Mouse (Mus musculus): Measurements from ENCODE around the gene Gm49366. TPM values are rescaled to one million over a fixed set of nuclear protein-coding genes. Genes with fewer than 3 reads are reported as not detected.
A peak's percentile ranks its signal among the peaks of the same experiment; 100 is the strongest.
"Not testable (repeated sequence)": the region's sequence is repeated elsewhere in the genome, so short reads cannot be mapped to it uniquely, and the experiment has no call there.

The Gm49366 gene
- not detected in 2 replicates for total RNA-seq (2012; rRNA removed)
- total RNA-seq (2014; rRNA removed): not detected in 2 replicates
- polyA plus RNA-seq (2012; ENCODE audit: insufficient read length, low read depth): not detected in 2 replicates

GRCm38 (mm10) chr12:84038691-84039111 is at the start of gene Gm49366:
Gm49366 (plus strand) TSS chr12:84038935.
- DNase-seq (ENCODE audit: extremely low read depth); H3K27me3 ChIP-seq (replicated peaks); dilution Hi-C loops (cut with MboI; ENCODE audit: extremely low pct_ligation_motif_present, extremely low pct_unique_long_range_greater_than_20kb, low sequenced_read_pairs); H3K27ac ChIP-seq (ENCODE audit: insufficient read depth, low read depth); H3K4me2 ChIP-seq (ENCODE audit: insufficient read depth, low read depth, poor library complexity, severe bottlenecking); H3K4me3 ChIP-seq (replicated peaks in 1 of 3; ENCODE audit: low read depth in 2 of 3, low read length in 2 of 3, poor library complexity in 1 of 3); H3K9ac ChIP-seq (ENCODE audit: insufficient read depth, low read depth); H3K4me1 ChIP-seq (ENCODE audit: control insufficient read depth in 1 of 2, insufficient read depth in 2 of 2); H3K79me2 ChIP-seq (replicated peaks; ENCODE audit: control insufficient read depth, extremely low read depth, insufficient read depth, poor library complexity, severe bottlenecking); H3K36me3 ChIP-seq (replicated peaks in 1 of 2; ENCODE audit: control insufficient read depth in 1 of 2, insufficient read depth in 1 of 2, low read length in 1 of 2); in situ Hi-C loops (cut with MboI; ENCODE audit: low pct_ligation_motif_present, low pct_unique_long_range_greater_than_20kb, low sequenced_read_pairs); H3K9me3 ChIP-seq (replicated peaks; ENCODE audit: low read length): not testable (repeated sequence)

DNA sequence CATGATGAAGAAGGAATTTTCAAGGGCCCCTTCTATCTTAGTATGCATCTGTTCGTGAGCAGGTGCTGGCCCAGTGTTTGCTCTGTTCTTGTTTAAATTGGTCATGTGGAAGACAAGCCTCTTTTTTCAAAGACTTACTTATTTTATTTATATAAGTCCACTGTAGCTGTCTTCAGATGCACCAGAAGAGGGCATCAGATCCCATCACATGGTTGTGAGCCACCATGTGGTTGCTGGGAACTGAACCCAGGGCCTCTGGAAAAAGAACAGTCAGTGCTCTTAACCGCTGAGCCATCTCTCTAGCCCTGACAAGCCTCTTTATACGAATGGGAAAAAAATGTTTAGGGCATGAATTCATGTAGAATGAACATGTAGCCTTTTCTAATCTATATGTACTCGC is 49.4 kb upstream of the Gm49366 start:
- 0 out of 4 replicates have a peak, but pooled peaks of 1 of the 2 experiments have one; percentile 4 for TF ChIP-seq CTCF (conservative IDR thresholded peaks at IDR 0.05 in 1 of 2, IDR thresholded peaks at IDR 0.05 in 1 of 2; ENCODE audit: low read depth in 2 of 2, low read length in 2 of 2)
- no peak for TF ChIP-seq ETS1 (conservative IDR thresholded peaks at IDR 0.05; ENCODE audit: low read depth, low read length)
- no peak overlapping the region for H3K4me3 ChIP-seq (replicated peaks in 1 of 3; ENCODE audit: low read depth in 2 of 3, low read length in 2 of 3, poor library complexity in 1 of 3)
- dilution Hi-C loops (cut with MboI; ENCODE audit: extremely low pct_ligation_motif_present, extremely low pct_unique_long_range_greater_than_20kb, low sequenced_read_pairs): no loop called here

GRCm38 (mm10) chr12:83997221-83997620 is 41.5 kb upstream of the Gm49366 start:
- H3K4me2 ChIP-seq (ENCODE audit: insufficient read depth, low read depth, poor library complexity, severe bottlenecking): no peak overlapping the region
- peaks cover 0 to 8% of the 10 kb centered on the region in 2 experiments; a peak in 2 of 4 replicates for H3K4me1 ChIP-seq (ENCODE audit: control insufficient read depth in 1 of 2, insufficient read depth in 2 of 2)
- DNase-seq (ENCODE audit: extremely low read depth): peak; percentile 23
- H3K27ac ChIP-seq (ENCODE audit: insufficient read depth, low read depth): no peak overlapping the region
- no peak overlapping the region for H3K4me3 ChIP-seq (replicated peaks in 1 of 3; ENCODE audit: low read depth in 2 of 3, low read length in 2 of 3, poor library complexity in 1 of 3)
- in situ Hi-C loops (cut with MboI; ENCODE audit: low pct_ligation_motif_present, low pct_unique_long_range_greater_than_20kb, low sequenced_read_pairs): no loop called here
- H3K9me3 ChIP-seq (replicated peaks; ENCODE audit: low read length): peaks cover 12% of the 10 kb centered on the region
- H3K27me3 ChIP-seq (replicated peaks): no peaks in the 10 kb centered on the region
- dilution Hi-C loops (cut with MboI; ENCODE audit: extremely low pct_ligation_motif_present, extremely low pct_unique_long_range_greater_than_20kb, low sequenced_read_pairs): no loop called here
- no peak overlapping the region for H3K9ac ChIP-seq (ENCODE audit: insufficient read depth, low read depth)
- H3K36me3 ChIP-seq (replicated peaks in 1 of 2; ENCODE audit: control insufficient read depth in 1 of 2, insufficient read depth in 1 of 2, low read length in 1 of 2): peaks cover 4 to 11% of the 10 kb centered on the region in 2 experiments
- no peak for TF ChIP-seq POLR2A (IDR thresholded peaks at IDR 0.05; ENCODE audit: low read depth, low read length)
- TF ChIP-seq JUND (conservative IDR thresholded peaks at IDR 0.05; ENCODE audit: low read depth, low read length): no peak
- TF ChIP-seq MAFK (IDR thresholded peaks at IDR 0.05; ENCODE audit: insufficient replicate concordance, low read length): no peak
- TF ChIP-seq MAZ (IDR thresholded peaks at IDR 0.05; ENCODE audit: low read depth, low read length): no peak
- peak; percentile 27; the same call in 1 of the 2 replicates for TF ChIP-seq EP300 (IDR thresholded peaks at IDR 0.05; ENCODE audit: low read length)
- TF ChIP-seq SMC3 (IDR thresholded peaks at IDR 0.05; ENCODE audit: low read depth, low read length): no peak
- no peak for TF ChIP-seq ZMIZ1 (IDR thresholded peaks at IDR 0.05; ENCODE audit: low read depth, low read length)
- TF ChIP-seq IRF4 (IDR thresholded peaks at IDR 0.05; ENCODE audit: low read depth, low read length): peak; percentile 48; the same call in 1 of the 2 replicates
- TF ChIP-seq CHD2 (IDR thresholded peaks at IDR 0.05; ENCODE audit: low read length): no peak
- no peaks in the 10 kb centered on the region for H3K79me2 ChIP-seq (replicated peaks; ENCODE audit: control insufficient read depth, extremely low read depth, insufficient read depth, poor library complexity, severe bottlenecking)

More for the DNA sequence above, 49.4 kb upstream of the Gm49366 start:
- in situ Hi-C loops (cut with MboI; ENCODE audit: low pct_ligation_motif_present, low pct_unique_long_range_greater_than_20kb, low sequenced_read_pairs): no loop called here
- Histone ChIP-seq H3K79me2 (replicated peaks; ENCODE audit: control insufficient read depth, extremely low read depth, insufficient read depth, poor library complexity, severe bottlenecking) (no peaks in the 10 kb centered on the region), H3K27me3 (replicated peaks) (no peaks in the 10 kb centered on the region), H3K9ac (ENCODE audit: insufficient read depth, low read depth) (no peak overlapping the region), H3K27ac (ENCODE audit: insufficient read depth, low read depth) (no peak overlapping the region), H3K36me3 (replicated peaks in 1 of 2; ENCODE audit: control insufficient read depth in 1 of 2, insufficient read depth in 1 of 2, low read length in 1 of 2) (peaks cover 14 to 21% of the 10 kb centered on the region in 2 experiments), H3K4me1 (ENCODE audit: control insufficient read depth in 1 of 2, insufficient read depth in 2 of 2) (peaks cover 7 to 16% of the 10 kb centered on the region in 2 experiments), H3K4me2 (ENCODE audit: insufficient read depth, low read depth, poor library complexity, severe bottlenecking) (no peak overlapping the region), H3K9me3 (replicated peaks; ENCODE audit: low read length) (no peaks in the 10 kb centered on the region)
- DNase-seq (ENCODE audit: extremely low read depth): no peak

Data from CH12.LX (cell line).